Mouse (Mus musculus): ENCODE measurements around the gene Epha5.

- TF ChIP-seq CTCF (IDR thresholded peaks at IDR 0.05; ENCODE audit: extremely low read depth, insufficient read depth, low read length) (no peak), POLR2A (IDR thresholded peaks at IDR 0.05; ENCODE audit: extremely low read depth, insufficient read depth, low read length) (no peak)
Measured at GRCm38 (mm10) chr5:84320553-84320952, 96.6 kb downstream of the Epha5 start.
